Mouse (Mus musculus): ENCODE data around the gene Ifi204. TPM values are rescaled to one million over a fixed set of nuclear protein-coding genes. Genes with fewer than 3 reads are reported as not detected.
"Not testable (repeated sequence)": the region's sequence is repeated elsewhere in the genome, so short reads cannot be mapped to it uniquely, and the experiment has no call there.

Gene Ifi204
- polyA plus RNA-seq (2014; fragmentation: Nextera tagmentation; extraction: Ambion mirVana) = 1.3 TPM in 2 replicates

- not testable (repeated sequence) for H3K4me3 ChIP-seq (replicated peaks; ENCODE audit: low read length); H3K9me3 ChIP-seq (ENCODE audit: control insufficient read depth, low read length); H3K27me3 ChIP-seq (ENCODE audit: control insufficient read depth, insufficient read depth, low read length); H3K27ac ChIP-seq; H3K4me2 ChIP-seq (replicated peaks); H3K4me1 ChIP-seq (replicated peaks; ENCODE audit: control insufficient read depth, insufficient read depth, low read length); DNase-seq (ENCODE audit: low spot score); H3K9ac ChIP-seq; ATAC-seq (ENCODE audit: low FRiP score); H3K36me3 ChIP-seq (replicated peaks; ENCODE audit: control insufficient read depth, insufficient read depth)
- 88% methylated on average over 5 of the region's 5 CpGs for whole genome bisulfite sequencing
Measured at GRCm38 (mm10) chr1:173766848-173767617, at the start of gene Ifi204. Gene Ifi204, minus strand, starts transcription at chr1:173766943.

GRCm38 (mm10) chr1:173809294-173809693 is 42.6 kb upstream of the Ifi204 start:
- H3K4me1 ChIP-seq (replicated peaks; ENCODE audit: control insufficient read depth, insufficient read depth, low read length); H3K9me3 ChIP-seq (ENCODE audit: control insufficient read depth, low read length); H3K27ac ChIP-seq; H3K4me2 ChIP-seq (replicated peaks); DNase-seq (ENCODE audit: low spot score); H3K27me3 ChIP-seq (ENCODE audit: control insufficient read depth, insufficient read depth, low read length); H3K36me3 ChIP-seq (replicated peaks; ENCODE audit: control insufficient read depth, insufficient read depth); H3K9ac ChIP-seq; H3K4me3 ChIP-seq (replicated peaks; ENCODE audit: low read length); ATAC-seq (ENCODE audit: low FRiP score): not testable (repeated sequence)
- WGBS = 89% methylated on average over 2 of the region's 2 CpGs

- ATAC-seq (ENCODE audit: low FRiP score); DNase-seq (ENCODE audit: low spot score); H3K4me2 ChIP-seq (replicated peaks); H3K27me3 ChIP-seq (ENCODE audit: control insufficient read depth, insufficient read depth, low read length); H3K9ac ChIP-seq; H3K36me3 ChIP-seq (replicated peaks; ENCODE audit: control insufficient read depth, insufficient read depth); H3K4me3 ChIP-seq (replicated peaks; ENCODE audit: low read length); H3K27ac ChIP-seq; H3K4me1 ChIP-seq (replicated peaks; ENCODE audit: control insufficient read depth, insufficient read depth, low read length); H3K9me3 ChIP-seq (ENCODE audit: control insufficient read depth, low read length): not testable (repeated sequence)
- 55% methylated on average over 2 of the region's 2 CpGs for WGBS
Measured at GRCm38 (mm10) chr1:173802689-173803281, 36.0 kb upstream of the Ifi204 start.

- not testable (repeated sequence) for H3K36me3 ChIP-seq (replicated peaks; ENCODE audit: control insufficient read depth, insufficient read depth); H3K27ac ChIP-seq; DNase-seq (ENCODE audit: low spot score); ATAC-seq (ENCODE audit: low FRiP score); H3K27me3 ChIP-seq (ENCODE audit: control insufficient read depth, insufficient read depth, low read length); H3K4me3 ChIP-seq (replicated peaks; ENCODE audit: low read length); H3K9me3 ChIP-seq (ENCODE audit: control insufficient read depth, low read length); H3K4me1 ChIP-seq (replicated peaks; ENCODE audit: control insufficient read depth, insufficient read depth, low read length); H3K4me2 ChIP-seq (replicated peaks); H3K9ac ChIP-seq
- 77% methylated on average over 3 of the region's 3 CpGs for WGBS
Measured at GRCm38 (mm10) chr1:173802207-173802606, 35.5 kb upstream of the Ifi204 start.

GRCm38 (mm10) chr1:173801791-173802190 is 35.0 kb upstream of the Ifi204 start:
- H3K4me1 ChIP-seq (replicated peaks; ENCODE audit: control insufficient read depth, insufficient read depth, low read length); H3K36me3 ChIP-seq (replicated peaks; ENCODE audit: control insufficient read depth, insufficient read depth); H3K4me2 ChIP-seq (replicated peaks); H3K27ac ChIP-seq; DNase-seq (ENCODE audit: low spot score); H3K9ac ChIP-seq; H3K4me3 ChIP-seq (replicated peaks; ENCODE audit: low read length); ATAC-seq (ENCODE audit: low FRiP score); H3K9me3 ChIP-seq (ENCODE audit: control insufficient read depth, low read length); H3K27me3 ChIP-seq (ENCODE audit: control insufficient read depth, insufficient read depth, low read length): not testable (repeated sequence)
- 81% methylated on average over 2 of the region's 2 CpGs for WGBS

GRCm38 (mm10) chr1:173773457-173773856 is 6.7 kb upstream of the Ifi204 start:
- H3K4me3 ChIP-seq (replicated peaks; ENCODE audit: low read length); H3K4me2 ChIP-seq (replicated peaks); ATAC-seq (ENCODE audit: low FRiP score); H3K27me3 ChIP-seq (ENCODE audit: control insufficient read depth, insufficient read depth, low read length); H3K4me1 ChIP-seq (replicated peaks; ENCODE audit: control insufficient read depth, insufficient read depth, low read length); H3K9me3 ChIP-seq (ENCODE audit: control insufficient read depth, low read length); H3K27ac ChIP-seq; H3K9ac ChIP-seq; DNase-seq (ENCODE audit: low spot score); H3K36me3 ChIP-seq (replicated peaks; ENCODE audit: control insufficient read depth, insufficient read depth): not testable (repeated sequence)
- 74% methylated on average over 2 of the region's 3 CpGs for WGBS

- not testable (repeated sequence) for H3K9me3 ChIP-seq (ENCODE audit: control insufficient read depth, low read length); H3K4me2 ChIP-seq (replicated peaks); DNase-seq (ENCODE audit: low spot score); H3K9ac ChIP-seq; H3K27me3 ChIP-seq (ENCODE audit: control insufficient read depth, insufficient read depth, low read length); H3K4me1 ChIP-seq (replicated peaks; ENCODE audit: control insufficient read depth, insufficient read depth, low read length); H3K27ac ChIP-seq; ATAC-seq (ENCODE audit: low FRiP score); H3K36me3 ChIP-seq (replicated peaks; ENCODE audit: control insufficient read depth, insufficient read depth); H3K4me3 ChIP-seq (replicated peaks; ENCODE audit: low read length)
- WGBS = 92% methylated on average over 5 of the region's 5 CpGs
Measured at GRCm38 (mm10) chr1:173760032-173760431, 6.7 kb downstream of the Ifi204 start.

GRCm38 (mm10) chr1:173742262-173742661 is 24.5 kb downstream of the Ifi204 start:
- no peaks in the 10 kb centered on the region for H3K9me3 ChIP-seq (ENCODE audit: control insufficient read depth, low read length)
- H3K27ac ChIP-seq = no peak overlapping the region
- no peak overlapping the region for H3K4me2 ChIP-seq (replicated peaks)
- H3K36me3 ChIP-seq (replicated peaks; ENCODE audit: control insufficient read depth, insufficient read depth) = no peaks in the 10 kb centered on the region
- ATAC-seq (ENCODE audit: low FRiP score) (no peak), DNase-seq (ENCODE audit: low spot score) (no peak)
- 83% methylated on average over 1 of the region's 1 CpGs for WGBS
- no peaks in the 10 kb centered on the region for H3K27me3 ChIP-seq (ENCODE audit: control insufficient read depth, insufficient read depth, low read length)
- H3K4me1 ChIP-seq (replicated peaks; ENCODE audit: control insufficient read depth, insufficient read depth, low read length) = no peaks in the 10 kb centered on the region
- H3K9ac ChIP-seq = no peak overlapping the region
- no peak overlapping the region for H3K4me3 ChIP-seq (replicated peaks; ENCODE audit: low read length)

GRCm38 (mm10) chr1:173741656-173742055 is 25.1 kb downstream of the Ifi204 start, which contains the start of gene Ifi207:
Gene Ifi207, minus strand, starts transcription at chr1:173741747.
- 78% methylated on average over 4 of the region's 4 CpGs for WGBS
- no peaks in the 10 kb centered on the region for H3K9me3 ChIP-seq (ENCODE audit: control insufficient read depth, low read length)

More at GRCm38 (mm10) chr1:173741656-173742055, 25.1 kb downstream of the Ifi204 start, which contains the start of gene Ifi207:
- H3K9ac ChIP-seq = no peak within 1 kb of the TSS
- H3K4me2 ChIP-seq (replicated peaks) = no peak within 1 kb of the TSS
- H3K4me3 ChIP-seq (replicated peaks; ENCODE audit: low read length) = no peak within 1 kb of the TSS
- DNase-seq (ENCODE audit: low spot score) (no peak), ATAC-seq (ENCODE audit: low FRiP score) (no peak)
- H3K36me3 ChIP-seq (replicated peaks; ENCODE audit: control insufficient read depth, insufficient read depth) = no peaks in the 10 kb centered on the region
- no peak within 1 kb of the TSS for H3K27ac ChIP-seq
- no peaks in the 10 kb centered on the region for H3K27me3 ChIP-seq (ENCODE audit: control insufficient read depth, insufficient read depth, low read length)
- no peaks in the 10 kb centered on the region for H3K4me1 ChIP-seq (replicated peaks; ENCODE audit: control insufficient read depth, insufficient read depth, low read length)

Data from hindbrain, embryonic 14.5 days (tissue).